Mouse (Mus musculus) thymus, postnatal 25 days (tissue): ENCODE data around the gene Prpf38b.

Experiments
- DNase-seq: peaks from one replicate; pipeline ENCODE4 v3.0.0; 2022

Gene Prpf38b

GRCm38 (mm10) chr3:108911548-108912413, at the start of gene Prpf38b:
Gene Prpf38b, minus strand, starts transcription at chr3:108911727.
- DNase-seq = peak; percentile 94

GRCm38 (mm10) chr3:108961226-108961625, 49.7 kb upstream of the Prpf38b start:
- DNase-seq = no peak

GRCm38 (mm10) chr3:108959680-108960295, 48.3 kb upstream of the Prpf38b start:
- DNase-seq = no peak

GRCm38 (mm10) chr3:108957976-108958375, 46.4 kb upstream of the Prpf38b start:
- DNase-seq = no peak

- DNase-seq = no peak
These were observed 29.5 kb upstream of the Prpf38b start for GRCm38 (mm10) chr3:108940996-108941395.

GRCm38 (mm10) chr3:108940001-108940633, 28.6 kb upstream of the Prpf38b start, which contains the start of gene Gm9857:
Gene Gm9857, minus strand, starts transcription at chr3:108940445.
- peak; percentile 20 for DNase-seq

GRCm38 (mm10) chr3:108939573-108939972, 28.0 kb upstream of the Prpf38b start, which contains the start of gene Henmt1:
Gene Henmt1, plus strand, starts transcription at chr3:108939873.
- no peak for DNase-seq

- no peak for DNase-seq
These were observed 27.2 kb upstream of the Prpf38b start for GRCm38 (mm10) chr3:108938691-108939090.

- DNase-seq = no peak
These were observed 22.0 kb upstream of the Prpf38b start for GRCm38 (mm10) chr3:108933557-108933956.

- no peak for DNase-seq
These were observed 14.8 kb upstream of the Prpf38b start for GRCm38 (mm10) chr3:108926308-108926707.

GRCm38 (mm10) chr3:108925677-108926076, 14.2 kb upstream of the Prpf38b start:
- no peak for DNase-seq

- no peak for DNase-seq
These were observed 10.3 kb upstream of the Prpf38b start for GRCm38 (mm10) chr3:108921822-108922221.

GRCm38 (mm10) chr3:108920442-108921070, 9.0 kb upstream of the Prpf38b start:
- DNase-seq = no peak

- no peak for DNase-seq
These were observed 7.3 kb upstream of the Prpf38b start for GRCm38 (mm10) chr3:108918852-108919251.

GRCm38 (mm10) chr3:108917986-108918385, 6.5 kb upstream of the Prpf38b start:
- no peak for DNase-seq

- no peak for DNase-seq
These were observed 5.3 kb upstream of the Prpf38b start for GRCm38 (mm10) chr3:108916857-108917256.

- DNase-seq = no peak
These were observed 4.5 kb upstream of the Prpf38b start for GRCm38 (mm10) chr3:108915999-108916398.

- DNase-seq = peak; percentile 87
These were observed 413 bp downstream of the Prpf38b start for GRCm38 (mm10) chr3:108911081-108911547.

- peak; percentile 42 for DNase-seq
These were observed 1.0 kb downstream of the Prpf38b start for GRCm38 (mm10) chr3:108910303-108911080.

GRCm38 (mm10) chr3:108902934-108903333, 8.6 kb downstream of the Prpf38b start:
- DNase-seq = no peak

GRCm38 (mm10) chr3:108902038-108902437, 9.5 kb downstream of the Prpf38b start:
- DNase-seq = no peak

- DNase-seq = no peak
These were observed 10.8 kb downstream of the Prpf38b start for GRCm38 (mm10) chr3:108900681-108901080.
